Mouse (Mus musculus): ENCODE results near the gene Tff1. TPM values are rescaled to one million over a fixed set of nuclear protein-coding genes. Genes with fewer than 3 reads are reported as not detected.

Tff1 gene
- polyA plus RNA-seq, 1 experiment = 0.85 TPM

DNA sequence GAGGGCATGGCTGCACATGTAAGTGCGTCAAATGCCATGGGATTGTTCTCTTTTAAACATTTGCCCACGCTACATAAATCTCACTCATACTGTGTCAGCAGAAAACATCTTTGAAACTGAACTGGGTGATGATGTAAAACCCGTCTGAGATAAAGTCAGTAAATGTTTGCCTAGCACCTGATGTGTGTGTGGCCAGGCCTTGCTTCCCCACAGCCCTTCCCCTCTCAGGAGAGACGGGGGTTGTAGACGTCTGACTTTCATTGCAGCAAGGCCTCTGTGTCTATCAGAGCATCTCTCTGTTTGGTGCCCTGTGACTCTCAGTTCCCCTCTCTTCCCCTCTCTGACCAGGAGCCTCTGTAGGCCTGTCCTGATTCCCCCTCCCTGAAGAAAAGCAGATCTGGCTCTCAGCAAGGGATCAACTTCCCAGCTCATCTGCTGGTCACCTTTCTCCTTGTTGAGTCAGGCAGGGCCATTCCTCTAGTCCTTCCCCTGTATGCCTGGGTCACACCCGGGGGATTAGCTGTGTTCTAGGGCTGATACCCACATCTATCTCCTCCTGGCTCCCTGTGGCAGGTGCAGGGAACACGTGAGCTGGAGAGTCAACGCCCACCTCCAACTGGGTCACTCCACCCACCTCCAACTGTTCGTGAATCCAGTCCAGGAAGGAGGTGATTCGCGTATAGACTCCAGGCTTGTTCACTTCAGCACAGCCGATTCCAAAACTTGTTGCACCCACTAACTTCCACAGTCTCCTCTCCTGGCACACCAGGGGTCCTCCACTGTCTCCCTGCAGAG is 18.3 kb upstream of the Tff1 start:
- Histone ChIP-seq H3ac (ENCODE audit: control insufficient read depth, insufficient read length) (no peak overlapping the region), H3K27me3 (ENCODE audit: control insufficient read depth, insufficient read depth, insufficient read length) (no peaks in the 10 kb centered on the region), H3K4me2 (ENCODE audit: low read depth) (no peak overlapping the region), H3K36me3 (ENCODE audit: control insufficient read depth, insufficient read depth) (no peaks in the 10 kb centered on the region), H3K79me2 (ENCODE audit: control insufficient read depth, insufficient read depth) (no peaks in the 10 kb centered on the region), H3K4me3 (no peak overlapping the region)
- no peak for TF ChIP-seq POLR2A (IDR thresholded peaks at IDR 0.05; ENCODE audit: insufficient read length, low read depth)
- no peak for TF ChIP-seq TCF3 (IDR thresholded peaks at IDR 0.05; ENCODE audit: insufficient read length, low read depth)
- TF ChIP-seq REST (IDR thresholded peaks at IDR 0.05; ENCODE audit: insufficient read depth, insufficient read length) = no peak
- TF ChIP-seq MYOG (IDR thresholded peaks at IDR 0.05; ENCODE audit: control insufficient read depth in 1 of 3, insufficient read depth in 1 of 3, insufficient read length in 2 of 3, low read depth in 2 of 3) = no peak
- TF ChIP-seq SRF (IDR thresholded peaks at IDR 0.05; ENCODE audit: control insufficient read depth, insufficient read length, low read depth) = no peak
- no peak for TF ChIP-seq MYOD1 (IDR thresholded peaks at IDR 0.05; ENCODE audit: control insufficient read depth in 1 of 3, insufficient read length in 2 of 3, low read depth in 2 of 3)
- TF ChIP-seq TCF12 (IDR thresholded peaks at IDR 0.05; ENCODE audit: insufficient read depth, poor library complexity, severe bottlenecking) = no peak
- no peak for TF ChIP-seq E2F4 (IDR thresholded peaks at IDR 0.05; ENCODE audit: insufficient read depth)
- no peak for TF ChIP-seq CEBPB (IDR thresholded peaks at IDR 0.05; ENCODE audit: insufficient read depth, poor library complexity, severe bottlenecking)
- TF ChIP-seq USF1 (IDR thresholded peaks at IDR 0.05; ENCODE audit: low read depth) = no peak
- no peak for TF ChIP-seq POLR2AphosphoS2 (IDR thresholded peaks at IDR 0.05; ENCODE audit: insufficient read length, low read depth)
- no peak for TF ChIP-seq MAX (IDR thresholded peaks at IDR 0.05; ENCODE audit: low read depth)

DNA sequence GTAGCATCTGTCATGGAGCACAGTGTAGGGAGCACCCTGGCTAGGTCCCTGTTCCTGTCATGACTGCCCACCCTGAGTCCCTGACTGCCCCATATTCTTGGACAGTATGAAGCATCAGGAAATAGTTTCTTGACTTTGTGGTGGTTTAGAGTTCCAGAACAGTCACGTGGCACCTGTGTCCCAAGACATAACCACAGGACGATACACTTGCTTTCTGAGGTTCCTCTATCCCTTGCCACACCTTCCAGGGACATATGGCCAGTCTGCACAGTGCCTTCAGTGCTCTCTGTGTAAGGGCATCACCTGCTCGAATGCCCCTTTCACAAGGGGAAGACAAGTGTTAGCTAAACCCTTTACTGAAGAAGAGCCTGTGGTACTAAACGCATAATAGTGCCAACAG is 16.4 kb upstream of the Tff1 start:
- Histone ChIP-seq H3K4me2 (ENCODE audit: low read depth) (no peak overlapping the region), H3K79me2 (ENCODE audit: control insufficient read depth, insufficient read depth) (no peaks in the 10 kb centered on the region), H3ac (ENCODE audit: control insufficient read depth, insufficient read length) (no peak overlapping the region), H3K36me3 (ENCODE audit: control insufficient read depth, insufficient read depth) (no peaks in the 10 kb centered on the region), H3K27me3 (ENCODE audit: control insufficient read depth, insufficient read depth, insufficient read length) (no peaks in the 10 kb centered on the region), H3K4me3 (no peak overlapping the region)
- no peak for TF ChIP-seq MYOD1 (IDR thresholded peaks at IDR 0.05; ENCODE audit: control insufficient read depth in 1 of 3, insufficient read length in 2 of 3, low read depth in 2 of 3)
- no peak for TF ChIP-seq POLR2AphosphoS2 (IDR thresholded peaks at IDR 0.05; ENCODE audit: insufficient read length, low read depth)
- no peak for TF ChIP-seq USF1 (IDR thresholded peaks at IDR 0.05; ENCODE audit: low read depth)
- no peak for TF ChIP-seq POLR2A (IDR thresholded peaks at IDR 0.05; ENCODE audit: insufficient read length, low read depth)
- TF ChIP-seq TCF3 (IDR thresholded peaks at IDR 0.05; ENCODE audit: insufficient read length, low read depth) = no peak
- TF ChIP-seq E2F4 (IDR thresholded peaks at IDR 0.05; ENCODE audit: insufficient read depth) = no peak
- no peak for TF ChIP-seq REST (IDR thresholded peaks at IDR 0.05; ENCODE audit: insufficient read depth, insufficient read length)
- TF ChIP-seq MYOG (IDR thresholded peaks at IDR 0.05; ENCODE audit: control insufficient read depth in 1 of 3, insufficient read depth in 1 of 3, insufficient read length in 2 of 3, low read depth in 2 of 3) = no peak
- TF ChIP-seq TCF12 (IDR thresholded peaks at IDR 0.05; ENCODE audit: insufficient read depth, poor library complexity, severe bottlenecking) = no peak
- no peak for TF ChIP-seq SRF (IDR thresholded peaks at IDR 0.05; ENCODE audit: control insufficient read depth, insufficient read length, low read depth)
- TF ChIP-seq MAX (IDR thresholded peaks at IDR 0.05; ENCODE audit: low read depth) = no peak
- no peak for TF ChIP-seq CEBPB (IDR thresholded peaks at IDR 0.05; ENCODE audit: insufficient read depth, poor library complexity, severe bottlenecking)

DNA sequence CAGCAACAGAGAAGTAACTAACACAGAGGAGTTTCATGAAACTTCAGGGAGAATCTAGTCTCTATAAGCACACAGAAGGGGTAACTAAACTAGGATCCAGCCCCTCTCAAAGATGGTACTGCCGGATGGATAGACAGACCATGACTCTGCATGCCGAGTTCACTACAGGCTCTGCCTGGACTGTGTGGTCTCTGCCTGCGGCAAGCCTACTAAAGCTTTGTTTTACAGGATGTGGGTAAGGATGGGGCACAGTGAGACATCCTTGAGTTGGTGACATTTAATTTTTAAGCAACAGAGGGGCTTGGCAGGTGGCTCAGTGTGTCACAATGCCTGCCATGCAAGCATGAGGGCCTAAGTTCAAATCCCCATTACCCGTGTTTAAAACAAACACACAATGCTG is 11.2 kb upstream of the Tff1 start:
- no peaks in the 10 kb centered on the region for H3K79me2 ChIP-seq (ENCODE audit: control insufficient read depth, insufficient read depth)
- no peak overlapping the region for H3ac ChIP-seq (ENCODE audit: control insufficient read depth, insufficient read length)
- H3K4me2 ChIP-seq (ENCODE audit: low read depth) = no peak overlapping the region
- H3K36me3 ChIP-seq (ENCODE audit: control insufficient read depth, insufficient read depth) = no peaks in the 10 kb centered on the region
- no peak for TF ChIP-seq REST (IDR thresholded peaks at IDR 0.05; ENCODE audit: insufficient read depth, insufficient read length)
- no peak overlapping the region for H3K4me3 ChIP-seq
- H3K27me3 ChIP-seq (ENCODE audit: control insufficient read depth, insufficient read depth, insufficient read length) = no peaks in the 10 kb centered on the region

DNA sequence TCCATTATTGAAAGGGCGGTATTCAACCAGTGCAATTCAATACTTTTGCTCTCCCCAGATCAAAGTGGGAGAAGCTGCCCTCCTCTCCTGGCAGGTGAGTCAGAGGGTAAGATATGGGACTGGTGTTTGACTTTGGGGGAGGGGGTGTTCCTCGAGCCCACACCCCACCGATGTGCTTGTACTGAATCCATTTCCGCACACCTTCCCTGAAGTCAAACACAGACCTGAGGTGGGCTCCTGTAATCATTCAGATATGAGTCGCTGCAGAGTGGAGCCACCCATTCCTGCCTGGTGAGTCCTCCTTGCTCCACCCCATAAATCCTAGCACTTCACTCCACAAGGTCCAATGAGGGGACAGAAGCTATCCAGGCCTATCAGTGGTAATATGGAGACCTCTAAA is 4.7 kb upstream of the Tff1 start:
- H3K36me3 ChIP-seq (ENCODE audit: control insufficient read depth, insufficient read depth) = no peaks in the 10 kb centered on the region
- H3K4me3 ChIP-seq = no peak overlapping the region
- no peaks in the 10 kb centered on the region for H3K27me3 ChIP-seq (ENCODE audit: control insufficient read depth, insufficient read depth, insufficient read length)
- no peak for TF ChIP-seq REST (IDR thresholded peaks at IDR 0.05; ENCODE audit: insufficient read depth, insufficient read length)
- no peak for TF ChIP-seq POLR2A (IDR thresholded peaks at IDR 0.05; ENCODE audit: insufficient read length, low read depth)
- no peak for TF ChIP-seq MYOD1 (IDR thresholded peaks at IDR 0.05; ENCODE audit: control insufficient read depth in 1 of 3, insufficient read length in 2 of 3, low read depth in 2 of 3)
- no peak for TF ChIP-seq TCF12 (IDR thresholded peaks at IDR 0.05; ENCODE audit: insufficient read depth, poor library complexity, severe bottlenecking)
- TF ChIP-seq MYOG (IDR thresholded peaks at IDR 0.05; ENCODE audit: control insufficient read depth in 1 of 3, insufficient read depth in 1 of 3, insufficient read length in 2 of 3, low read depth in 2 of 3) = no peak
- no peak for TF ChIP-seq POLR2AphosphoS2 (IDR thresholded peaks at IDR 0.05; ENCODE audit: insufficient read length, low read depth)
- no peak for TF ChIP-seq SRF (IDR thresholded peaks at IDR 0.05; ENCODE audit: control insufficient read depth, insufficient read length, low read depth)
- no peak for TF ChIP-seq TCF3 (IDR thresholded peaks at IDR 0.05; ENCODE audit: insufficient read length, low read depth)
- no peak for TF ChIP-seq MAX (IDR thresholded peaks at IDR 0.05; ENCODE audit: low read depth)
- TF ChIP-seq CEBPB (IDR thresholded peaks at IDR 0.05; ENCODE audit: insufficient read depth, poor library complexity, severe bottlenecking) = no peak
- no peak for TF ChIP-seq USF1 (IDR thresholded peaks at IDR 0.05; ENCODE audit: low read depth)
- TF ChIP-seq E2F4 (IDR thresholded peaks at IDR 0.05; ENCODE audit: insufficient read depth) = no peak
- no peaks in the 10 kb centered on the region for H3K79me2 ChIP-seq (ENCODE audit: control insufficient read depth, insufficient read depth)
- H3K4me2 ChIP-seq (ENCODE audit: low read depth) = no peak overlapping the region
- no peak overlapping the region for H3ac ChIP-seq (ENCODE audit: control insufficient read depth, insufficient read length)

DNA sequence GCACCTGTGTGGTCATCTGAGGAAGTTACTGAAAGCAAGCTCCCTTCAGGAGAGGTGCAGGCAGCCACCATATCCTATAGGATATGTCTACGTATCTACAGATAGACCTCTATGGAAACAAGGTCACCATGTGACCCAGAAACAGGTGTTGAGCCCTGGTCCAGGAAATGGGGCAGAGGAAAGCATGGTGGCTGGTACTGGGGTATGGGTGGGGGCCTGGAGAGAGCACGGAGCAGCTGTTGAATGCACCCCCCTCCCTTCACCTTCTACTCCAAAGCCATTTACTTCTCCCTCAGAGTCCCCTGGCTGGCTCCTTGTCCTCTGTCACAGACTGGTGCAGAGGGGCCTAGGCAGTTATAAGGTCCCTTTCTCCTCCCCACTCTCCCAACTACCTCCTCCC is 1.3 kb downstream of the Tff1 start:
- H3ac ChIP-seq (ENCODE audit: control insufficient read depth, insufficient read length) = no peak overlapping the region
- H3K4me2 ChIP-seq (ENCODE audit: low read depth) = no peak overlapping the region
- H3K4me3 ChIP-seq = no peak overlapping the region
- H3K27me3 ChIP-seq (ENCODE audit: control insufficient read depth, insufficient read depth, insufficient read length) = no peaks in the 10 kb centered on the region
- no peaks in the 10 kb centered on the region for H3K79me2 ChIP-seq (ENCODE audit: control insufficient read depth, insufficient read depth)
- no peaks in the 10 kb centered on the region for H3K36me3 ChIP-seq (ENCODE audit: control insufficient read depth, insufficient read depth)
- TF ChIP-seq CEBPB (IDR thresholded peaks at IDR 0.05; ENCODE audit: insufficient read depth, poor library complexity, severe bottlenecking) (no peak), POLR2A (IDR thresholded peaks at IDR 0.05; ENCODE audit: insufficient read length, low read depth) (no peak), SRF (IDR thresholded peaks at IDR 0.05; ENCODE audit: control insufficient read depth, insufficient read length, low read depth) (no peak), USF1 (IDR thresholded peaks at IDR 0.05; ENCODE audit: low read depth) (no peak), MYOD1 (IDR thresholded peaks at IDR 0.05; ENCODE audit: control insufficient read depth in 1 of 3, insufficient read length in 2 of 3, low read depth in 2 of 3) (no peak), E2F4 (IDR thresholded peaks at IDR 0.05; ENCODE audit: insufficient read depth) (no peak), MAX (IDR thresholded peaks at IDR 0.05; ENCODE audit: low read depth) (no peak)

All from myocyte (in vitro differentiated cells).